Mouse (Mus musculus): ENCODE measurements around the gene Hivep3. TPM values are rescaled to one million over a fixed set of nuclear protein-coding genes. Genes with fewer than 3 reads are reported as not detected.

Hivep3 gene
- polyA plus RNA-seq, 1 experiment from 2014 or later = 6.8 TPM

DNA sequence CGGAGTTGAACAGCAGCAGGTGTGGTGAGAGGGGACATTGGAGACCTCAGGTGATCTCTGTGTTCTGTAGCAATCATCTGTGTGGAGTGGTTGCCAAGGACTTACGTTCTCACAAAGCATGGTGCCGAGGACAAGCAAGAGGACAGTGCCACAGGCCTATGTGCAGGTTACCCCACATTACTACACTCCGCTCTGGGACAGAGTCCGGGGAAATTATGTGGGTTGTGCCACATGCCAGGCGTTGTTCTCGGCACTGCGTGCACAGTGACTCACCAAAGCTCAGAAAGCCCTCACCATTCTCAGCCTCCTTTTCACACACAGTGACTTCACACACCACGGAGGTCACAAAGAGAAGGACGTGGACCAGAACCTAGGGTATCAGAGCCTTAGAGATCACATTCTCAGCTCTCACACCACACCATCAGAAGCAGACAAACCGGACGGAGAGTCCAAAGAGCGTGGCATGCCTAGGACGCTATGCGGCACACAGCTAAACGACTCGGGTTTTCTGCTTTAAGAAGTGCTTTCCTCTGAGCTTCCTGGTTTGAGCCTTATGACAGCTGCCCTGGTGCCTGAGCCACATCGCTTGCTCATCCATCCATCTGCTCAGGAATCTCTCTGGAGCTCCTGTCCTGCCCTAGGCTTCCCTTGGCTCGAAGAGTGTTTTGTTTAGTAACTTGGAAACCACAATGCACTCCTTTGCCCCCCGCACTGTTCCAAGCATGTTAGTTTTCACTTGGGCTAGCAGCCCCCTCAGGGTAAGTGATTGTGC, 330.0 kb downstream of the Hivep3 start:
- Histone ChIP-seq H3K27ac (replicated peaks) (no peak overlapping the region), H3K4me3 (replicated peaks) (no peak overlapping the region), H3K4me1 (no peaks in the 10 kb centered on the region), H3K4me2 (replicated peaks) (no peak overlapping the region), H3K9me3 (replicated peaks) (no peaks in the 10 kb centered on the region), H3K36me3 (no peaks in the 10 kb centered on the region), H3K9ac (no peak overlapping the region), H3K27me3 (no peaks in the 10 kb centered on the region)
- no peak for ATAC-seq (ENCODE audit: insufficient number of reproducible peaks, low FRiP score, low TSS enrichment, low read depth)
- WGBS = 83% methylated on average over 20 of the region's 20 CpGs

DNA sequence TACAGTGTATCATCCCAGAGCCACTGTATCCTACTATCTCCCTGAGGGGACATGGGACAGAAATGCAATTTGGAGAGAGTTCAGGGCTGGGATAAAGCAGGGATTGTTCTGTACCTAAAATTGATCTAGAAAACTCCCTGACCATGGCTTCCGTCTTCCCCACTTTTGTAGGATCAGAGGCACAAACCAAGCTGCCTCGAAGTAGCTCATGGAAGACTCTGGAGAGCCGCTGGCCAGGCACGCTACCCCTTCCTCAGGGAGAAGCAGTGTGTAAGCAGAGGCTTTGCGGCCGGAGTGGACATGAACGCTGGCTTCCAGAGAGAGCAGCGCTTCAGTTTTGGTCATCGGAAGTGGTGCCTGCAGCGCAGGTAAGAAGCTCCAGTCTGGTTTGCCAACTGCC, 331.1 kb downstream of the Hivep3 start, which contains the start of gene AL607142.1:
TSS of gene AL607142.1 (plus strand) at position 301 of the 400 bp plus-strand sequence.
- no peak for ATAC-seq (ENCODE audit: insufficient number of reproducible peaks, low FRiP score, low TSS enrichment, low read depth)
- no peak within 1 kb of the TSS for H3K4me2 ChIP-seq (replicated peaks)
- H3K9me3 ChIP-seq (replicated peaks) = no peaks in the 10 kb centered on the region
- no peak within 1 kb of the TSS for H3K9ac ChIP-seq
- no peaks in the 10 kb centered on the region for H3K4me1 ChIP-seq
- H3K4me3 ChIP-seq (replicated peaks) = no peak within 1 kb of the TSS
- 92% methylated on average over 10 of the region's 10 CpGs for WGBS
- no peak within 1 kb of the TSS for H3K27ac ChIP-seq (replicated peaks)
- no peaks in the 10 kb centered on the region for H3K27me3 ChIP-seq
- H3K36me3 ChIP-seq = no peaks in the 10 kb centered on the region

DNA sequence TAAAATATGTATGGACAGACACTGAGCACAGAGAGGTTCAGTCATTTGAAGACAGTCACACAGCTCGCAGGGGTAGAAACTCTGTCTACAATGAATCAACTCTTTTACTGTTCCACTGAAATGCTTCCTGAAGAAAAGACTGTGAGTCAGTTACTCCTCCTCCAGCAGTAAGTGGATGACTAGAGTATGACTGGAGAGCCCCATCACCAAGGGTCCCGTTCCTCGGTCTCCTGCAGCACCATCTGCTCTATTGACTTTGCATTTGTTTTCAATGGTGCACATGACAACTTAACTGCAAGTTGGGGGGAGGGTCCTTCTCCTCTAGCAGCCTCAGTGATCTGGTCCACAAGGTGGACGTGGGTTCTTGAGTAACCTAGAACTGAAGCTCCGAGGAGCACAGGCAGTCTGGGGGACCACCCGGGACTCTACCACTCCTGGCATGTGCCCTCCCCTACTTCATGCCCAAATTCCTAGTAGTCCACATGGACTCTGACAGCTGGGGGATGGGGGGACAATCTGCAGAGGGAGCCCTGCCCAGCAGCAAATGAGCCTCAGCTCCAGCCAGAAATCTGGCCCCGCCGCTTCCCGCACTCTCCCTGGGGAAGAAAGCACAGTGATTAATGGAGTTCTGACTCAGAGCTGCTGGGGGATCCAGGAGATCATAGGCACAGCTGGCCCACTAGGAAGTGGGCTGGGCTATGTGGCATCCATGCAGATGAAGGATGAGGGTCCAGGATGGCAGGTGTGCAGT, 333.4 kb downstream of the Hivep3 start:
- Histone ChIP-seq H3K27me3 (no peaks in the 10 kb centered on the region), H3K4me3 (replicated peaks) (no peak overlapping the region), H3K27ac (replicated peaks) (no peak overlapping the region), H3K4me2 (replicated peaks) (no peak overlapping the region), H3K9ac (no peak overlapping the region), H3K9me3 (replicated peaks) (no peaks in the 10 kb centered on the region), H3K4me1 (no peaks in the 10 kb centered on the region), H3K36me3 (no peaks in the 10 kb centered on the region)
- 77% methylated on average over 9 of the region's 9 CpGs for WGBS
- ATAC-seq (ENCODE audit: insufficient number of reproducible peaks, low FRiP score, low TSS enrichment, low read depth) = no peak

DNA sequence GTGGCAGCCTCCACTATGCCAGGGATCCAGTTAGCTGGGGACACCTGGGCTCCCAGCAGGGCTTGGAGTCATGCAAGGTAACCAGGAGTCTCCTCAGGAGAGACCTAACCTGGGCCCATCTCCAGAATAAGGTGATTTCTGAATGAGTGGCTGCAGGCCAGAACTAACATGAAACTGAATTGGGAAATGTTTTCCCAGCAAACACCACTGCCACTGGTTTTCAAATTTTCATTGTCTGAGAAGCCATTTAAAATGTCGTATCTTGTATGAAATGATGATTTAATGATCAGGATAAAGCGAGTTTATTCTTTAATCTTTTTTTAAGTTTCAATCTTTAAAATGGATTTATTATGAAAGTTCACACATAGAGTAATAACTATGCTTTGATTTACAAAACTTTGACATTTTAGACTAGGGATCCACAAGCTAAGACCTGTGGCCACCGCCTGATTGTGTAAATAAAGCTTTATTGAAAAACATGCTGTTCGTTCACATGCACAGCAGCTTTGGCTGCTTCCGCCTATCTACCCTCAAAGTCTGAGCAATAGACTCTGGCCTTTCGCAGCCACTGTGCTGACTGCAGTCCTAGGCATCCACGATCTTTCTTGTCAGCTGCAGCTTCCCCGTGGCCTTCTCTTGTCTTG, 334.1 kb downstream of the Hivep3 start:
- ATAC-seq (ENCODE audit: insufficient number of reproducible peaks, low FRiP score, low TSS enrichment, low read depth) = no peak
- no peaks in the 10 kb centered on the region for H3K27me3 ChIP-seq
- no peak overlapping the region for H3K4me2 ChIP-seq (replicated peaks)
- no peaks in the 10 kb centered on the region for H3K9me3 ChIP-seq (replicated peaks)
- H3K27ac ChIP-seq (replicated peaks) = no peak overlapping the region
- H3K36me3 ChIP-seq = no peaks in the 10 kb centered on the region
- 86% methylated on average over 8 of the region's 8 CpGs for WGBS
- H3K9ac ChIP-seq = no peak overlapping the region
- H3K4me1 ChIP-seq = no peaks in the 10 kb centered on the region
- no peak overlapping the region for H3K4me3 ChIP-seq (replicated peaks)

- no peak overlapping the region for H3K27ac ChIP-seq (replicated peaks)
- no peaks in the 10 kb centered on the region for H3K36me3 ChIP-seq
- no peak overlapping the region for H3K4me3 ChIP-seq (replicated peaks)
- no peak overlapping the region for H3K4me2 ChIP-seq (replicated peaks)
- no peaks in the 10 kb centered on the region for H3K9me3 ChIP-seq (replicated peaks)
- no peaks in the 10 kb centered on the region for H3K27me3 ChIP-seq
- no peak for ATAC-seq (ENCODE audit: insufficient number of reproducible peaks, low FRiP score, low TSS enrichment, low read depth)
- H3K9ac ChIP-seq = no peak overlapping the region
- 61% methylated on average over 3 of the region's 3 CpGs for WGBS
- 0 out of 2 replicates have a peak, but pooled peaks cover 4% of the 10 kb centered on the region for H3K4me1 ChIP-seq
Observed at GRCm38 (mm10) chr4:120068883-120069581, 335.4 kb downstream of the Hivep3 start.

DNA sequence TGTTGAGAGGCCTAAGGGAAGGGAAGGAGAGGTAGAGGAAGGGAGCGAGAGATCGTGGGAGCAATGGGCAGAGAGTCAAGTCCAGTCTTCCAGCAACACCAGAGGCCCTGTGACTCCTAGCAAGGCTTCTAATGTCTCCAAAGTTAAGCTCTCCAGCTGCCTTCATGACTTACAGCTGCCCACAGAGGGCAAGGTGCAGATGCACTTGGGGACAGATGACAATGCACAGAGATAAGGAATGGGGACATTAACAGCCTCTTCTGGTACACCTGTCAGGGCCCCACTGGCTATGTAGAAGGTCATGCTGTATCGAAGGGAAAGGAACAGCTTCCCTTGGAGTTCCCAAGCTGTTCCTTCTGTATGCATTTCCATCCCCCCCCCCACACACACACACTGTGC, 336.0 kb downstream of the Hivep3 start:
- Histone ChIP-seq H3K36me3 (no peaks in the 10 kb centered on the region), H3K4me3 (replicated peaks) (no peak overlapping the region), H3K9me3 (replicated peaks) (no peaks in the 10 kb centered on the region), H3K9ac (no peak overlapping the region), H3K27ac (replicated peaks) (no peak overlapping the region), H3K4me2 (replicated peaks) (no peak overlapping the region), H3K27me3 (no peaks in the 10 kb centered on the region), H3K4me1 (0 out of 2 replicates have a peak, but pooled peaks cover 4% of the 10 kb centered on the region)
- 87% methylated on average over 3 of the region's 3 CpGs for WGBS
- ATAC-seq (ENCODE audit: insufficient number of reproducible peaks, low FRiP score, low TSS enrichment, low read depth) = no peak

DNA sequence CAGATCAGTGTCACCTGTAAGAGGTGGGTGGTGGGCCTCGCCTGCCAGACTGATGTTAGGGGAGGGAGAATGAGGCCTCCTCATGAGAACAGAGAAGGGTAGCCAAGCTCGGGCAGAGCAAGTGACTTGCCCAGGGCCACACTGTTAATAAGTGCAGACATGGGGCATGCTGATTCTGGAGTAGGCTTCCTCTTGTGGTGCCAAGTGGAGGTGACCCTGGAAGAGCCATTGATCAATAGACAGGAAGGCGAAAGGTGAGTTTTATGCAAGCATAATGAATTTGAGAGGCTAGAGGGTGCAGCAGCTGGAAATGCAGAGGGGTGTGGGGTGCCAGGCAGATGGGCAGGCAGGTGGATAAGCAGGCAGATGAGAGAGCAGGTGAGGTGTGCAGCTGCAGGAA, 337.8 kb downstream of the Hivep3 start:
- H3K9me3 ChIP-seq (replicated peaks) = no peaks in the 10 kb centered on the region
- H3K27ac ChIP-seq (replicated peaks) = no peak overlapping the region
- H3K4me1 ChIP-seq = peaks cover 18% of the 10 kb centered on the region
- 67% methylated on average over 3 of the region's 3 CpGs for WGBS
- H3K27me3 ChIP-seq = no peaks in the 10 kb centered on the region
- no peak overlapping the region for H3K9ac ChIP-seq
- H3K4me3 ChIP-seq (replicated peaks) = no peak overlapping the region
- ATAC-seq (ENCODE audit: insufficient number of reproducible peaks, low FRiP score, low TSS enrichment, low read depth) = no peak
- no peak overlapping the region for H3K4me2 ChIP-seq (replicated peaks)
- no peaks in the 10 kb centered on the region for H3K36me3 ChIP-seq

DNA sequence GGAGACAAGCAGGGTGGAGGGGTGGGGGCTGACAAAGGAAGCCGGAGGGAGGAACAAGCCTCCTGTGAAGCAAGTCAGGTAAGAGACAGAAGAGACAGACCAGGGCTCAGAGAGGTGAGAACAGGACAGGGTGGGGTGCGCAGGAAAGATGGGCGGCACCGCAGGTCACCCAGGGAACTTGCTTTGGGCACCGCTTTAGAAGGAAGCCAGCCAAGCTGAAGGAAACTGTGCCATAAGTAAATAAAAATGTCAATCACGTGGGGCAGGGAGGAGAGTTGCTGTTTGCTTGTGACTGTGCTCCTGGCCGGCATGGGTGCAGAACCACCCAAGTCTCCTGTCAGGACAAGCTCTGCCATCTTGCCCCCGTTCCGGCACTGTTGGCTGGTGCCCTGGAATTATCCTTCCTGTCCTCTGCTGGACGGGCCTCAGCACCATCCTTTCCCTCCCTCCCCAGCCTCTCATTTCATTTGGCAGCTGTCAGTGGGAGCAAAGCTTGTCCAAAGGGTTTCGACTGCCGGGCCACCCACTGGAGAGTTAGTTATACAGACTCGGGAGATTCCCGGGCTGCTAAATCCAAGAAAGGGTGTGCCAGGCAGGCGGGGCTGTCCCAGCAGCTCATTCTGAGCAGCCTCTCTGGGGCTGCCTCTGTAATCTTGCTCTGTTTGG, 338.4 kb downstream of the Hivep3 start:
- H3K36me3 ChIP-seq = no peaks in the 10 kb centered on the region
- H3K9me3 ChIP-seq (replicated peaks) = no peaks in the 10 kb centered on the region
- no peak overlapping the region for H3K4me3 ChIP-seq (replicated peaks)
- no peak for ATAC-seq (ENCODE audit: insufficient number of reproducible peaks, low FRiP score, low TSS enrichment, low read depth)
- H3K4me2 ChIP-seq (replicated peaks) = no peak overlapping the region
- peaks cover 18% of the 10 kb centered on the region for H3K4me1 ChIP-seq
- WGBS = 46% methylated on average over 15 of the region's 15 CpGs
- no peaks in the 10 kb centered on the region for H3K27me3 ChIP-seq
- H3K27ac ChIP-seq (replicated peaks) = no peak overlapping the region
- H3K9ac ChIP-seq = no peak overlapping the region

- ATAC-seq (ENCODE audit: insufficient number of reproducible peaks, low FRiP score, low TSS enrichment, low read depth) = no peak
- H3K4me2 ChIP-seq (replicated peaks) = no peak overlapping the region
- no peaks in the 10 kb centered on the region for H3K36me3 ChIP-seq
- H3K27ac ChIP-seq (replicated peaks) = no peak overlapping the region
- peaks cover 18% of the 10 kb centered on the region for H3K4me1 ChIP-seq
- H3K9me3 ChIP-seq (replicated peaks) = no peaks in the 10 kb centered on the region
- H3K4me3 ChIP-seq (replicated peaks) = no peak overlapping the region
- WGBS = 49% methylated on average over 5 of the region's 5 CpGs
- no peak overlapping the region for H3K9ac ChIP-seq
- no peaks in the 10 kb centered on the region for H3K27me3 ChIP-seq
Observed at GRCm38 (mm10) chr4:120074061-120074460, 340.5 kb downstream of the Hivep3 start.

DNA sequence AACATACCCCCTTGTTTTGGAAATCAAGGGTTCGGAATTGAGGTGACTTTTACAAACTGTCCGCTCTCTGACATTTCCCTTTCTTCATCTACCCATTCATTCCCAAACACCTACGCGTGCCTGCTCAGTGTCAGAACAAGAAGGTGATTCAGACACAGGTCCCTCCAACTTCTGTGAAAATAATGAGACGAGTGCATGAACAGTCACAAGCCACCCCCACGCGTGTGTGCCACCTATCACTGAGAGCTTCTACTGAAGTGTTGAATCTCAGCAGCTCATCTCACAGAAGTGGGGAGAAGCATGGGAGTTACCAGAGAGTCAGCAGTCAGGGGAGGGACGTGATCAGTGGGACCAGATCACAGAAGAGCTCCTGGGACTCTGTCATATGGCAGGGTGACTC, 343.7 kb downstream of the Hivep3 start:
- no peaks in the 10 kb centered on the region for H3K9me3 ChIP-seq (replicated peaks)
- H3K9ac ChIP-seq = no peak overlapping the region
- no peaks in the 10 kb centered on the region for H3K27me3 ChIP-seq
- no peak overlapping the region for H3K4me2 ChIP-seq (replicated peaks)
- H3K27ac ChIP-seq (replicated peaks) = no peak overlapping the region
- ATAC-seq (ENCODE audit: insufficient number of reproducible peaks, low FRiP score, low TSS enrichment, low read depth) = no peak
- no peaks in the 10 kb centered on the region for H3K36me3 ChIP-seq
- peaks cover 18% of the 10 kb centered on the region for H3K4me1 ChIP-seq
- 89% methylated on average over 8 of the region's 8 CpGs for WGBS
- no peak overlapping the region for H3K4me3 ChIP-seq (replicated peaks)

All from embryonic facial prominence, embryonic 15.5 days (tissue).